Mouse (Mus musculus): Measurements from ENCODE around the gene Ganab. TPM values are rescaled to one million over a fixed set of nuclear protein-coding genes. Genes with fewer than 3 reads are reported as not detected.
"Not testable (repeated sequence)": the region's sequence is repeated elsewhere in the genome, so short reads cannot be mapped to it uniquely, and the experiment has no call there.

Ganab gene
- 78.7 and 83.6 TPM in 2 replicates for polyA plus RNA-seq (2016; fragmentation: Nextera tagmentation; extraction: Ambion mirVana)

DNA sequence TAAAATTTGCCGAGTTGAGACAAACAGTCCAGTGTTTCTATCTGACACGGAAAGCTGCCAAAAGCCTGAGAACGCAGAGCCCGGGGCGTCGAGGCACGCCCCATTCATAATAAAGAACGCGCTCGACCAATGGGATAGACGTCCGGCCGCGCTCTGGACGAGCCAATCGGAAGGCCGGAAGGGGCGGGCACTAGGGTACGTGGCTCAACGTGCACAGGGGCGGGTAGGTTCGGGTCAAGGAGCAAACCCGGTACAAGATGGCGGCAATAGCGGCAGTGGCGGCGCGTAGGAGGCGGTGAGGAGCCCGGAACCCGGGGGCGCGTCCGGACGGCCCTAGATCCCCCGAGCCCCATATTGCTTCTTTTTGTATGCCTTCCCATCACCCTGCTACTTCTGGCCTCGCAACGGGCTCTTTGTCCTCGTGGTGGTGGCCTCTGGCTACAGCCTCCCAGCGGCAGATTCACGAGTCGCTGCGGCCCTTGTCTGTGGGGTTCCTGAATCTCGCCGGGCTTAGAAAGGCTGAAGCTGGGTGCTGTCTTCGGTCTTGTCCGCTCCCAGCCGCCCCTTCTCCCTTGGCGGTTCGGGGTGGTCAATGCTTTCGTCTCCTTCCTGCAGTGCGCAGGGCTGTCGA lies at the start of gene Ganab:
Ganab (plus strand) TSS at position 207 of the 631 bp plus-strand sequence.
- peak within 1 kb of the TSS; percentile 96 for H3K9ac ChIP-seq
- H3K27me3 ChIP-seq (replicated peaks) = no peaks in the 10 kb centered on the region
- H3K4me2 ChIP-seq = peak within 1 kb of the TSS; percentile 94
- peaks cover 44% of the 10 kb centered on the region for H3K36me3 ChIP-seq
- H3K4me3 ChIP-seq = peak within 1 kb of the TSS; percentile 97
- ATAC-seq (ENCODE audit: insufficient number of reproducible peaks, low FRiP score) = peak; percentile 99
- under 1% methylated on average over 53 of the region's 53 CpGs for WGBS
- peak within 1 kb of the TSS; percentile 86 for H3K27ac ChIP-seq (ENCODE audit: poor library complexity, severe bottlenecking)
- peaks cover 38% of the 10 kb centered on the region for H3K4me1 ChIP-seq (replicated peaks)
- H3K9me3 ChIP-seq (replicated peaks) = no peaks in the 10 kb centered on the region

DNA sequence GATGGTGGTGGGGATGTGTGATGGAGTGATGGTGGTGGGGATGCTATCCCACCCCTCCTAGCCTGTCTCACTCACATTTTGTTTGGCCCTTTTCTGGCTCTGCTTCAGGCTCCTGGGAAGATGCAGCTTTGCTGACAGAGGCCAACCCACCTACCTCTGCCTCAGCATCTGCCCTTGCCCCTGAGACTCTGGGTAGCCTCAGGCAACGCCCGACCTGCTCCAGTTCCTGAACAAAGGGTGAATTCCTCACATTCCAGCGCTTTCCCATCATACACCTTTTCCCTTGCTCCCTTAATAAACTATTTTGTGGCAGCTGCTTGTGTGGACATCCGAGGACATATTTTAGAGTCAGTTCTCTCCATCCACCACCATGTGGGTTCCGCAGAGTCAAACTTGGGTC lies 49.5 kb upstream of the Ganab start:
- no peak for ATAC-seq (ENCODE audit: insufficient number of reproducible peaks, low FRiP score)

DNA sequence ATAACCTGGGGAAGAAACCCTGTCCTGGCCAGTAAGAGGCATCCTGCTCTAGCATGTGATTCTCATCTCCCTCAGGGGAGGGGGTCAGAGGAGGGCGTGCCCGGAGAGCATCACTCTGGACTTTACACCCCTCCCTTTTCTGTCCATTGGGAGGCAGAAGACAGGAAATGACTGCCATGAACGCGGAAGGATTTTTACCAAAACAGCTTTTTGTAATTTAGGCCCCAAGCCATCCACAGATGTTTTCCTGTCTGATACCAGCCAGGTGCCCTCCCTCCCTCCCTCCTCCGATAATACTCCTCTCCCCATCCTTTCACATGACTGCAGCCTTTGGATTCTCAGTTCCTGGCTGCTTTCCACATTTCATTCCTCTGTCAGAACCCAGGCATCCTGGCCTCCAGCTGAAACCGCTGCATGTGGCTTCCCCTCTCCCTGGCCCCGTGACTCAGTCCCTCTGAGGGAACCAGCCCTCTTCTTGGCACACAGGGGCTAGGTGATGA lies 47.4 kb upstream of the Ganab start, which contains the start of gene Lrrn4cl:
Lrrn4cl (plus strand) TSS at position 367 of the 500 bp plus-strand sequence.
- Histone ChIP-seq H3K36me3 (peaks cover 33% of the 10 kb centered on the region), H3K9me3 (replicated peaks) (no peaks in the 10 kb centered on the region), H3K27ac (ENCODE audit: poor library complexity, severe bottlenecking) (peak within 1 kb of the TSS; percentile 55), H3K4me3 (no peak within 1 kb of the TSS), H3K9ac (0 out of 2 replicates have a peak within 1 kb of the TSS, but pooled peaks have one; percentile 44), H3K4me1 (replicated peaks) (peaks cover 9% of the 10 kb centered on the region), H3K4me2 (peak within 1 kb of the TSS; percentile 44), H3K27me3 (replicated peaks) (no peaks in the 10 kb centered on the region)
- ATAC-seq (ENCODE audit: insufficient number of reproducible peaks, low FRiP score) = peak; percentile 44; the same call in 1 of the 2 replicates
- 18% methylated on average over 7 of the region's 7 CpGs for WGBS

More for the DNA sequence above, 49.5 kb upstream of the Ganab start:
- Histone ChIP-seq H3K4me1 (replicated peaks) (peaks cover 9% of the 10 kb centered on the region), H3K4me2 (no peak overlapping the region), H3K36me3 (peaks cover 35% of the 10 kb centered on the region), H3K27me3 (replicated peaks) (no peaks in the 10 kb centered on the region), H3K27ac (ENCODE audit: poor library complexity, severe bottlenecking) (no peak overlapping the region), H3K9ac (no peak overlapping the region), H3K9me3 (replicated peaks) (no peaks in the 10 kb centered on the region), H3K4me3 (no peak overlapping the region)
- WGBS = 76% methylated on average over 5 of the region's 5 CpGs

DNA sequence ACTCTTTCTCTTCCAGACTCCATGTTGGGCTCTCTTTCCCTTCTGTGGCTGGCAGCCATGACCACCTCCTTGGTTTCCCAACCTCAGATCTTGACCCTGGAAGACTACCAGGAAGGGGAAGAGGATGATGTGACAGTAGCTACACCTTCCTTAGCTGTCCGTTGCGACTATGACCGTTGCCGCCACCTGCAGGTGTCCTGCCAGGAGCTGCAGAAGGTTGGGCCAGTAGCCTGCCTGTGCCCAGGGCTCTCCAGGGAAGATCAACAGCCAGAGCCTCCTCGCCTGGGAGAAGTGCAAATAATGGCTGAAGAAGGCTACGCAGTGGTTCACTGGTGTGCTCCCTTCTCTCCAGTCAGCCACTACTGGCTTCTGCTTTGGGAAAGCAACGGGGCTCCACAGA lies 46.2 kb upstream of the Ganab start:
- Histone ChIP-seq H3K27ac (ENCODE audit: poor library complexity, severe bottlenecking) (no peak overlapping the region), H3K4me1 (replicated peaks) (peaks cover 9% of the 10 kb centered on the region), H3K27me3 (replicated peaks) (no peaks in the 10 kb centered on the region), H3K4me2 (no peak overlapping the region), H3K36me3 (peaks cover 21% of the 10 kb centered on the region), H3K9me3 (replicated peaks) (no peaks in the 10 kb centered on the region), H3K9ac (no peak overlapping the region), H3K4me3 (no peak overlapping the region)
- ATAC-seq (ENCODE audit: insufficient number of reproducible peaks, low FRiP score) = no peak
- WGBS = 46% methylated on average over 7 of the region's 7 CpGs

DNA sequence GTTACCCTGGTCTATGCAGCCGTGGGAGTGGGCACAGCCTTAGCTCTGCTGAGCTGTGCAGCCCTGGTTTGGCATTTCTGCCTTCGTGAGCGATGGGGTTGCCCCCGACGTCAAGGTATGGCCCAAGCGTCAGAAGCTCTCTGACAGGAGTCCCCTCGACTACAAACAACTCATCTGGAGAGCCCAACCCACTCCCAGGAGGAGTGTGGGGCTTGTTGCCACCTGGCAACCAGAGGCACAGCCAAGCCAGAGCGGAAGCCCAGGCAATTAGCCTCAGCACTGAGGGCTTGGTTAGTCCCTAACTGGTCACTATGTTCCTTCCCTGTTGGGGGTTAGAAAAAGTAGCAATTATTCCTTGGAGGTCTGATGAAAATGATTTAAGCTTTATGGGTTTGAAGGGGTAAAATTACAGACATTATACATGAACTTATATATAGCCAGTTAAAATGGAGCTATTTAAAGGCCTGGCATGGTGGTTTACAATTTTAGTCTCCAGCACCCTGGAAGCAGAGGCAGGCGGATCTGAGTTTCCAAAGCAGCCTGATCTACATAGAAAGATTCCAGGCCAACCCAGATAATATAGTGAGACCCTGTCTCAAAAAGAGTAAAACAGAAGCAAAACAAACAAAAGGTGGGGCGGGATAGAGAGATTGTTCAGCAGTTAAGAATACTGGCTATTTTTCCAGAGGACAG lies 45.5 kb upstream of the Ganab start:
- H3K4me2 ChIP-seq = no peak overlapping the region
- WGBS = 56% methylated on average over 10 of the region's 10 CpGs
- H3K4me1 ChIP-seq (replicated peaks) = peaks cover 9% of the 10 kb centered on the region
- H3K27me3 ChIP-seq (replicated peaks) = no peaks in the 10 kb centered on the region
- H3K4me3 ChIP-seq = no peak overlapping the region
- ATAC-seq (ENCODE audit: insufficient number of reproducible peaks, low FRiP score) = no peak
- no peak overlapping the region for H3K27ac ChIP-seq (ENCODE audit: poor library complexity, severe bottlenecking)
- H3K36me3 ChIP-seq = peaks cover 14% of the 10 kb centered on the region
- no peaks in the 10 kb centered on the region for H3K9me3 ChIP-seq (replicated peaks)
- no peak overlapping the region for H3K9ac ChIP-seq

DNA sequence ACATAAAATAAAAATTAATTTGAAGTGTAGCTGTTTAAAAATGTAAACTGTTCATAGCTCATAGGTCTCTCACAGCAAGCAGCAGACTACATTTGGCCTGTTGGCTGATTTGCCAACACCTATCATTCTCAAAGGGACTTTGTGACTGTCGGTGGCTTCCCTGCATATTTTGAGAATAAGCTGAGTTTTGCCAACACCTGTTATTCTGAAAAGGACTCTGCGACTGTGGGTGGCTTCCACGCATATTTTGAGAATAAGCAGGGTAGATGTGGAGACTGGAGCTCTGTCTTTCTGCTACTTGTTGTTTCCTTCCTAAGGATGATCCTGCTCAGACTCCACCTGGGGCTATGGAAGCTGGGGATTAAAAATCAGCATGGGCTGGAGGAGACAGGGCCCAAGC lies 44.8 kb upstream of the Ganab start:
- H3K27ac ChIP-seq (ENCODE audit: poor library complexity, severe bottlenecking) = no peak overlapping the region
- H3K36me3 ChIP-seq = peaks cover 7% of the 10 kb centered on the region
- WGBS = 78% methylated on average over 3 of the region's 3 CpGs
- no peak overlapping the region for H3K4me3 ChIP-seq
- H3K9me3 ChIP-seq (replicated peaks) = no peaks in the 10 kb centered on the region
- ATAC-seq (ENCODE audit: insufficient number of reproducible peaks, low FRiP score) = no peak
- H3K4me2 ChIP-seq = no peak overlapping the region
- peaks cover 9% of the 10 kb centered on the region for H3K4me1 ChIP-seq (replicated peaks)
- H3K27me3 ChIP-seq (replicated peaks) = no peaks in the 10 kb centered on the region
- H3K9ac ChIP-seq = no peak overlapping the region

DNA sequence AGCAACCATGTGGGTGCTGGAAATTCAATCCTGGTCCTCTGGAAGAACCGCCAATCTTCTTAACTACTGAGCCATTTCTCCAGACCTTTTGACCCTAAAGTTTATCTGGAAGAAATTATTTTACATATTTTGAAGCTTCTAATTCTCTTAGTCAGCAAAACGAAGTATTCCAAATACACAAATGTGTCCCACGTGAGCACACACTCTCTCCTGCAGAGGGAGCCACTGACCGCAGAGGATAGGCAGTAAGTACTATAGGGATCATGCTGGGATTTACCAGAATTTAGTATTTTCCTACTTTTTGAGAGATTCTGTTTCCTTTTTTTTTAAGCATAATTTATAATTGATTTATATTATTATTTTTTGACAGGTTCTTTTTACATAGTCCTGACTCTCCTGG lies 40.2 kb upstream of the Ganab start:
- H3K36me3 ChIP-seq = no peaks in the 10 kb centered on the region
- 37% methylated on average over 4 of the region's 4 CpGs for WGBS

DNA sequence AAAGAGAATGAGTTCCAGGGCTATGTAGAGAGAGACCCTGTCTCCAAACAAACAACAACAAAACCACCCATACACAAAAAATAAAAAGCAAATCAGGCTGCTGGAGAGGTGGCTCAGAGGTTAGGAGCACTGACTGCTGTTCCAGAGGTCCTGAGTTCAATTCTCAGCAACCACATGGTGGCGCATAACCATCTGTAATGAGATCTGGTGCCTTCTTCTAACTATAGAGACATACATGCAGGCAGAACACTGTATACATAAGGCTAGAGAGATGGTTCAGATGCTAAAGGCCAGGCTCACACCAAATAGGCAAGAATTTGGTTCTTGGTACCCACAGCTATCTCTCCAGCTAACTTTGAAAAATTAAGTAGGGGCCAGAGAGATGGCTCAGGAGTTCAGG lies 38.9 kb upstream of the Ganab start:
- Histone ChIP-seq H3K27me3 (replicated peaks) (no peaks in the 10 kb centered on the region), H3K27ac (ENCODE audit: poor library complexity, severe bottlenecking) (no peak overlapping the region), H3K4me3 (no peak overlapping the region), H3K4me1 (replicated peaks) (no peaks in the 10 kb centered on the region), H3K9me3 (replicated peaks) (no peaks in the 10 kb centered on the region), H3K9ac (no peak overlapping the region), H3K36me3 (no peaks in the 10 kb centered on the region), H3K4me2 (no peak overlapping the region)
- no peak for ATAC-seq (ENCODE audit: insufficient number of reproducible peaks, low FRiP score)
- WGBS = 10% methylated on average over 1 of the region's 1 CpGs

More for the DNA sequence above, 40.2 kb upstream of the Ganab start:
- H3K4me1 ChIP-seq (replicated peaks) = no peaks in the 10 kb centered on the region
- no peaks in the 10 kb centered on the region for H3K9me3 ChIP-seq (replicated peaks)
- no peak overlapping the region for H3K4me3 ChIP-seq
- no peak overlapping the region for H3K9ac ChIP-seq
- H3K27me3 ChIP-seq (replicated peaks) = no peaks in the 10 kb centered on the region
- no peak overlapping the region for H3K27ac ChIP-seq (ENCODE audit: poor library complexity, severe bottlenecking)
- no peak for ATAC-seq (ENCODE audit: insufficient number of reproducible peaks, low FRiP score)
- H3K4me2 ChIP-seq = no peak overlapping the region

DNA sequence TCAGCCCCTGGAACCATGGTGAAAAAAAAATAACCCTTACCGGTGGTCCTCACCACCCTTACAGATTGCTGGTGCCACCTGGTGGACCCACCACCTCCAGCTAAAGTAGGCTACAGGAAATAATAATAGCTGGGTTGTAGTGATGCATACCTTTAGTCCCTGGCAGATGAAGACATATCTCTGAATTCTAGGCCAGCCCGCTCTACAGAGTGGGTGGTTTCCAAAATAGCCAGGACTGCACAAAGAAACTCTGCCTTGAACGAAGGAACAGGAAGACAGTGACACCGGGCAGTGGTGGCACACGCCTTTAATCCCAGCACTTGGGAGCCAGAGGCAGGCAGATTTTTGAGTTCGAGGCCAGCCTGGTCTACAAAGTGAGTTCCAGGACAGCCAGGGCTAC lies 33.6 kb upstream of the Ganab start:
- 73% methylated on average over 6 of the region's 6 CpGs for WGBS
- H3K27ac ChIP-seq (ENCODE audit: poor library complexity, severe bottlenecking) = no peak overlapping the region
- no peak overlapping the region for H3K9ac ChIP-seq
- no peaks in the 10 kb centered on the region for H3K27me3 ChIP-seq (replicated peaks)
- no peaks in the 10 kb centered on the region for H3K36me3 ChIP-seq
- H3K4me1 ChIP-seq (replicated peaks) = no peaks in the 10 kb centered on the region
- H3K4me3 ChIP-seq = no peak overlapping the region
- H3K4me2 ChIP-seq = no peak overlapping the region
- H3K9me3 ChIP-seq (replicated peaks) = no peaks in the 10 kb centered on the region
- no peak for ATAC-seq (ENCODE audit: insufficient number of reproducible peaks, low FRiP score)

DNA sequence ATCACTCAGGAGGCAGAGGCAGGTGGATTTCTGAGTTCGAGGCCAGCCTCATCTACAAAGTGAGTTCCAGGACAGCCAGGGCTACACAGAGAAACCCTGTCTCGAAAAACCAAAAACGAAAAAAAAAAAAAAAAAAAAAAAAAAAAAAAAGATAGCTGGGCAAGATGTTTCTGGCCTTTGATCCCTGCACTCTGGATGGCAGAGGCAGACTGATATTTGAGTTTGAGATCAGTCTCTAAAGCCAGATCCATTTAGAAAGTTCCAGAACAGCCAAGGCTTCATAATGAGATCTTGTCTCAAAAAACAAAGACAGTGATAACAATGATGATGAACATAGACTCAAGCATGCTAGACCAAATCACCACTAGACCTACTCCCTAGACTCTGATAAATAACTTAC lies 27.5 kb upstream of the Ganab start:
- not testable (repeated sequence) for ATAC-seq (ENCODE audit: insufficient number of reproducible peaks, low FRiP score); H3K27ac ChIP-seq (ENCODE audit: poor library complexity, severe bottlenecking); H3K9me3 ChIP-seq (replicated peaks); H3K9ac ChIP-seq; H3K27me3 ChIP-seq (replicated peaks)
- peak overlapping the region; percentile 92 for H3K4me2 ChIP-seq
- H3K4me3 ChIP-seq = peak overlapping the region; percentile 84
- H3K36me3 ChIP-seq = peaks cover 24% of the 10 kb centered on the region
- WGBS = 74% methylated on average over 3 of the region's 3 CpGs
- peaks cover 12% of the 10 kb centered on the region for H3K4me1 ChIP-seq (replicated peaks)

DNA sequence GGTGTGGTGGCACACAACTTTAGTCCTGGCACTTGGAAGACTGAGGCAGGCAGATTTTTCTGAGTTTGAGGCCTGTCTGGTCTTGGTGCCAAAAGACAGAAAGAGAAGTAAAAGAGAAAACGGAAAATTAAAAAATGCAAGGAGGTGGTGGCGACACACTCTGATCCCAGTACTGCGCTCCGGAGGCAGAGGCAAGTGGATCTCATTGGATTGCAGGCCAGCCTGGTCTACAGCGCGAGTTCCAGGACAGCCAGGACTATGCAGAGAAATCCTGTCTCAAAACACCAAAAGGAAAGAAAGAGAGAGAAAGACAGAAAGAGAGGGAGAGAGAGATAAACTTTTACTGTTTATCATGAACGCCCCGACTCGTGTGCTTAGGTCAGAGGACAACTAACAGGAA lies 27.0 kb upstream of the Ganab start:
- ATAC-seq (ENCODE audit: insufficient number of reproducible peaks, low FRiP score) = peak; percentile 15
- Histone ChIP-seq H3K4me2 (peak overlapping the region; percentile 92), H3K9ac (peak overlapping the region; percentile 93)

More for the DNA sequence above, 27.0 kb upstream of the Ganab start:
- Histone ChIP-seq H3K36me3 (peaks cover 28% of the 10 kb centered on the region), H3K27ac (ENCODE audit: poor library complexity, severe bottlenecking) (peak overlapping the region; percentile 76), H3K4me3 (peak overlapping the region; percentile 84), H3K9me3 (replicated peaks) (no peaks in the 10 kb centered on the region), H3K27me3 (replicated peaks) (no peaks in the 10 kb centered on the region), H3K4me1 (replicated peaks) (peaks cover 12% of the 10 kb centered on the region)
- WGBS = 43% methylated on average over 9 of the region's 9 CpGs

Data from heart, embryonic 12.5 days (tissue).